Mouse (Mus musculus): ENCODE measurements at regions not wholly inside any gene's neighbourhood (a gene's known extent, or its start where the extent isn't known, plus 50 kb on each side); places are given as distances from the start of the nearest gene placed in this dataset.
"Not testable (repeated sequence)": the region's sequence is repeated elsewhere in the genome, so short reads cannot be mapped to it uniquely, and the experiment has no call there.

- DNase-seq (ENCODE audit: low read depth, low spot score), result not testable (repeated sequence)
Observed at GRCm38 (mm10) chr3:110880472-110880871, 629.7 kb upstream of the Prmt6 start.

DNA sequence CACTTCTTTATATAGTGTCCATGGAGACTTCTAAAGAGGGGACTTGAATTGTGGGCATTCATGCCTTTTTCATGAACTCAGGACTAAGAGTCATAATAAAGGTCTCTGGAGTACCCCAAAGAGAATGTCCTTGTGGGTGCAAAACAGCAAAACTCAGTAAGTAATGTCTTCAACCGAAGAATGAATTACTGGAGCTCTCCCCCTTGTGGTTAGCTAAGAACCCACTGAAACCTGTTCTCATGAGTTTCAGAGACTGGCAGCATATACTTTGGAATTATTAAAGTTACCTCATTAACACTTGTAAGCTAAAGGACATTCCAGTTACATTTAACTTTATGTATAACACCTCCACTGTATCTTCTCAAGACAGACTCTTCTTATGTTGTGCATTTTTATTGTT lies 615.2 kb upstream of the Prmt6 start:
- peak; percentile 18 for DNase-seq (ENCODE audit: low read depth, low spot score)

DNA sequence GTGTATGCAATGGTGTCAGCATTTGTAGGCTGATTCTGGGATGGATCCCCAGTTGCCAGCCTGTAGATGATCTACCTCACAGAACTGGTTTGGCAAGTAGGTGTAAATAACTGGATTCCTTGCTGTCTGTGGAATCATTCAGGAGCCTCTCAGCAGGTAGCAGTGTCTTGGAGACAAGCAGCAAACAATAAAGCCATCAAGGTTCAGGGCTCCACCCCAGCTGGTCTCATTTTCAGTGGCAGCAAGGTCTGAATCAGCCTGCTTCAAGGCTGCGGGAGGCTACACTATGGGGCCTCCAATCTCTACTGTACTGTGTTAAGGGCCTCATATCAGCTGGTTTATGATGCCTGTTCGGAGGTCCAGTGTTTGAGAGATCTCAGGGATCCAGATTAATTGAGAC lies 596.4 kb upstream of the Prmt6 start:
- no peak for DNase-seq (ENCODE audit: low read depth, low spot score)

DNA sequence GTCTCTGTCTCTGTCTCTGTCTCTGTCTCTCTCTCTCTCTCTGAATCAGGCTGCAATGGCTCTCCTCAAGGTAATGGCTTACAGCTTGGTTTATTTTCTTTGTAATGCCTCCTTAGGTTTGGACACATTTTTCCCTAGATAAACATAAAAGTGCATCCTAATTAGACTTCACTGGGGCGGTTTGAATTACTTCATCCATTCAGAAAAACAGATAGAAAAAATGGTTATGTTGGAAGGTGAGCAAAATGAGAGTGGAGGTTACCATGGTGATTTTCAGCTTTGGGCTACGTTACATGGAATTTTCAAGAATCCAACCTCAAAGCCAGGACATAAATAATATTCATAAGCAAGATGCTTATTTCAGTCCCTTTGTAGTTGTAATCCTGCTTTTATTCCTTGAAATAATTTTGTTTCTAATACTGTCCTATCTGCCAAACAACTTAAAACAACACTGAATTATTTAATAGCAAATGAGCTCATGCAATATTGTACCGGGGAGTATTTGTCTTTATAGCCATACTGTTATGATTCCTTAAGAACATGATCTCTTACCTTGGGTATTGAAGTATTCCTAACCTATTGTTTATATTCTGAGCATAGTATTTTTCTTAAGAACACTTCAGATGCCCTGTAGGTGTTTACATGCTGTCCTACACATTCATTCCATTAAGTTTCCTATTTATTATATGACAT lies 570.1 kb upstream of the Prmt6 start:
- peak; percentile 6 for DNase-seq (ENCODE audit: low read depth, low spot score)

DNA sequence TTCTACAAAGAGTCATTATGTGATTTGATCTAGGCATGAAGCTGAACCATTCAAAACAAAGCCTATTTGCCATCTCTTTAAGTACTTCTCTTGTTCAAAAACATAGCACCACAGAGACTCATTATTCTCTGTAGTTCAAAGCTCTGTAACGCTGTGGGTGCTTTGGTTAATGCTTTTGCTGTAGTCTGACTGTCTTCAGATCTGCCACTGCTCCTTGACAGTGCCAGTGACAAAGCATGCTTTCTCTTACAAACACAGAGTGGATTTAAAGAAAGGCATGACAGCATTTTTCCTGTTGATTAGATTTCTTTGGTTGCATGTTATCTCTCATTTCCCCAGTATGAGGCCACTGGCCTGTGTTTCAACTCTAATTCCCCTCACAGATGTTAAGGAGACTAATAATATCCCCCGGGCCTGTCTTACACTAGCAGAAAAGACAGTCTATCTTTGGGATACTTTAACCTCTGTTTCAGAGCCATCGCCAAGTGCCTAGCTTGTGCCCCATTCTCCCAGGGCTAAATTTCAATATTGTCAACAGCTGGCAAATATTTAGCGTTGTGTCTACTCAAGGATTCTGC lies 538.3 kb upstream of the Prmt6 start:
- peak; percentile 13 for DNase-seq (ENCODE audit: low read depth, low spot score)

GRCm38 (mm10) chr3:110755266-110755665 lies 504.5 kb upstream of the Prmt6 start:
- no peak for DNase-seq (ENCODE audit: low read depth, low spot score)

DNA sequence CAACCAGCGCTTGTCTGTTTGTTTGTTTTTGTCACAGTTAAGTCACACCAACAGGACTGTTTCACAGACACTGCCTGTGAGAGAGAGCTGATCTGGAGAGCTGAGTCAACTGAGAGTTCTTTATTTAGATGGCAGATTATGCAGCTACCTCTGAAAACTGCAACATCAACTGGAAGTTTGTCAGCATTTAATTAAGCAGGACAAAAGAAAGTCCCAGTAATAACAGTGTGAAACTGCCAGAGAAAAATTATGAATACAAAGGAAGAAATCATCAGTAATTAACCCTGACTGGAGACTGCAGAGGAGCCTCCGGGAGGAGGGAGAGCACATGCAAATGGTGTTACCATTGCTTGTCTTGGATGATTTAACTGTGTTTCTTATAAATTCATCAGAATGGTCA lies 495.5 kb upstream of the Prmt6 start:
- DNase-seq (ENCODE audit: low read depth, low spot score), result peak; percentile 51

GRCm38 (mm10) chr3:110700122-110700521 lies 449.3 kb upstream of the Prmt6 start:
- DNase-seq (ENCODE audit: low read depth, low spot score), result peak; percentile 27

- DNase-seq (ENCODE audit: low read depth, low spot score), result no peak
Observed at GRCm38 (mm10) chr3:110667525-110668005, 416.8 kb upstream of the Prmt6 start.

DNA sequence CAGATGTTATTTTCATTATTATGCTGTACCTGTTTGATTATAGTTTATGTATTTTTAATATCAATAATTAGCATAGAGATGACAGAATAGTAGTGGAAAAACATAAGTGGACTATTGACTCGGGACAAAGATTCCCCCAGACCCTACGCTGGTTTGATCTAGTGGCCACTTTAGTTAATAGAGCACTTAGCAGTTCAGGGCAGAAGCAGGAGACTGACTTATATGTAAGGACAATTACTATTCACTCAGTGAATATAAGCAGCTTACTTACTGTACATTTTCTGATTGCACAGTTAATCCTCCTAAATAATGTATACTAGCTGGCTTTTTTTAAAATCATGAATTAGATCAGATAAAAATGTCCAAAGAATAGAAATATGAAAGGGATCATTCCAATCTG lies 416.2 kb upstream of the Prmt6 start:
- no peak for DNase-seq (ENCODE audit: low read depth, low spot score)

GRCm38 (mm10) chr3:110657495-110658105 lies 406.8 kb upstream of the Prmt6 start:
- no peak for DNase-seq (ENCODE audit: low read depth, low spot score)

DNA sequence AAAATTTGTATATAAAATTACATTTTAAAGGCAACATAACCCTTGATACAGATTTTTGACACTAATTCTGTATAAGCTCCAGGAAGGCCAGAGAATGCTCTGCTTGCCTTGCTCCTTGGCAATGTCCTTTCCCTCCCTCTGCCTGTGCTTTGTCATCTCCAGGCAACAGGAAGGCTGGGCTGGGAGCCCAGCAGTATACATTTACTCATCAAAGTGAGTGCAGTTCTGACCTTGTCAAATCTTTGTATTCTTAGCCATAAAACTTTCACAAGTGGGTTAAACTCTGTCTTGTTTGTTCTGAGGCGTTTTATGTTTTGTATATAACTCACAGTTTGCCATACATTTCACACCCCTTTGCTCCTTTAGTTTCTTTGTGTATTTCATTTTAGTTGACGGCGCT lies 375.5 kb upstream of the Prmt6 start:
- DNase-seq (ENCODE audit: low read depth, low spot score), result peak; percentile 7

GRCm38 (mm10) chr3:110599175-110599853 lies 348.5 kb upstream of the Prmt6 start:
- DNase-seq (ENCODE audit: low read depth, low spot score), result no peak

DNA sequence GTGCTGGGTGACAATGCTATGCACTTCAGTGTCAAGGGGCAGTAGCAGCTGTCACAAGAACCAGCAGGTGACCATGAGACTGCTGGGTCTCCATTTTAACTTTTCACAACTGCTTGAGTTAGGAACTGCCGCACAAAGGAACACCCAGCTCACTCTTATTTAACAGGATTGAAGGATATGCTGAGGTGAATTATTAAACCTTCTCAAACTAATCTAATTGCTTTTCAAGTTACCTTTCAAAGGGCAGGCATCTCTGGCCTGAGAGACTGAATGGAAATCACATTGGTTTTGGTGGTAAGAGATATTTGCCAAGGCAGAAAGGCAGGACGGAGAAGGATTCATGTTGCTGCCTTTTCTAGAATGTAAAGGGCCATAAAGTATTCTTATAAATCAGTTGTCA lies 332.0 kb upstream of the Prmt6 start:
- no peak for DNase-seq (ENCODE audit: low read depth, low spot score)

DNA sequence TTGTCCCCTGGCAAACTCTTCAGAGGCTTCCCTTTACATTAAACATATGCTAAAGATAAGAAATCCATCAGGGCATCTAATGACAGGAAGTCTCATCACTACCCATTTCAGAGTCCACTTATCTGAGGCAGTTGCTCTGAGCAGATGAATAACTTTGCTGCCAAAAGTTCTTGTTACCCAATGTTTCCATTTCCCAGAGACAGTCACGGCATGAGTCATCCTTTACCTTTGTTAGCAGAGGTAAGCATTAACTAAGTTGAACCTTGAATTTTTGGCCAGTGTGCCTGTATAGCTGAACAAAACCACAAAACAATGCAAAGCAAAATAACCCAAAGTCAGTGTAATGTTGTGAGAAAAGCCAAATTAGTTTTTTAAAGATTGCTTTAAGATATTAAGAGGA lies 328.5 kb upstream of the Prmt6 start:
- no peak for DNase-seq (ENCODE audit: low read depth, low spot score)

DNA sequence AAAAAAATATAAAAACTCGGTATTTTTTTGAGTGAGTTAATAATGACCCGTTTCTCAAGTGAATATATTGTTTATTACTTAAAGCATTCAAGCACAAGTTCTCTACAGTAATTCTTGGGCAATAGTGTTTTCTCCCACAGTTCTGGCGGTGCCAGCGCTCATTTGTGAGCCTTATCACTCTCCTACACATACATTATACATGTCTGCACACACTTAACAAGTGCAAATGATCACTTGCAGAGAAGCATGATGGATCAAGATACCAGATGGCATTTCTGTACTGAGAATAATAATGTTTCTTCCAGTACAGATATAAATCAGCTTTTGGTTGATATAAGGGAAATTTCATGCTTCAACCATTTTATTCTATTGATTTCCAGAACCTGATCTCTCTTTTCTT lies 316.4 kb upstream of the Prmt6 start:
- no peak for DNase-seq (ENCODE audit: low read depth, low spot score)

GRCm38 (mm10) chr3:110547326-110547725 lies 296.5 kb upstream of the Prmt6 start:
- DNase-seq (ENCODE audit: low read depth, low spot score), result peak; percentile 54

DNA sequence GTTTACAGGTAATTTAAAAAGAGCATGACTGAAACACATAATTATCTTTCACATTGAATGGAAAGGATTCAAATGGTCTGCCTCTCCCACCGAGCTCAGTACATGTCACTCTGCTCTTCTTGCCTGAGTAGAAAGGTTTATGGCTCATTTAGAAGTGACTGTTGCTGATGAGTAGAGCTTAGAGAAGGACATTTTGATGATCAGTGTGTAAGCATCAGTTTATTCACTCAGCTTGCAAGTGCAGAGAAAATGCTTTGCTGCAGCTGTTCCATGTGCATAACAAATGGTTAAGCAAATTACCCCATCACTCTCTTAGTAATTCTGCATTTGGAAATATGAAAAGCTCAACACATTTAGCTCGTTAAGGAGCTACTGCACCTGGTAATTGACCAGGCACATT lies 287.5 kb upstream of the Prmt6 start:
- DNase-seq (ENCODE audit: low read depth, low spot score), result peak; percentile 7

Measured in brain, adult 2 months (tissue).